Mouse (Mus musculus): ENCODE data around the gene Colq. TPM values are rescaled to one million over a fixed set of nuclear protein-coding genes. Genes with fewer than 3 reads are reported as not detected.

Gene Colq
- polyA plus RNA-seq, 1 experiment from 2014 or later, result 1.9 TPM

DNA sequence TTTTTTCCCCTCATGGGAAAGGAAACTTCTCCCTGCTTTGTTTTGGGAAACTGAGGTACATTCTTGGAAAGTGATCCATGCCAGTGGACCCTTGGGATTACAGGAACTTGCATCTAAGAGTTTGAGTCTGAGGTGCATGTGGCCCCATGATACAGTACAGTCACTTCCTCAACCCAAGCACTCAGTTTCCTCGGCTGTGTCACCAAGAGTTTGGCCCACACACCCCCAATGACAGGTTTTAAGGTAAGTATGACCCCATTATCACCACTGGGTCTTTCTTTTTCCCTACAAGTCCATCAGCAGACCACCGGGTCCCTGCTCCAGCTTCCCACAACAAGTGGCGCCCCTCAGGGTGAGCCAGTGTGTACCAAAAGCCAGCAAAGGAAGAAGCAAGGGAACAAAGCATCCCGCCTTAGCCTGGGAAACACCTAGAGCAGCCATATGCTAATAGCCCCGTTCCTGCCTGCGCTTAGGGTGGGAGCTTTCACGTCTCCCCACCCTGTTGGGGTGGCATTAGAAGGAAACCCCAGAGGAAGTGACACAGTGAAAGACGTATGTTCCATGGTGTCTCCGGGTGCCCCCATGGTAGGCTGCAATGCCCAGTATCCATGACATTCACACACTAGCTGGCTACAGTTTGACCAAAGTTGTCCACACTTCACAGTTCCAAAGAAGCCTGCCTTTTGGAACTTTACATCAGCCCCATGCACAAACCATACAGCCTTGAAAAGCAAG, 34.5 kb downstream of the Colq start:
- 84% methylated on average over 9 of the region's 9 CpGs for WGBS
- H3K9ac ChIP-seq, result no peak overlapping the region
- no peaks in the 10 kb centered on the region for H3K9me3 ChIP-seq
- H3K27me3 ChIP-seq, result 0 out of 2 replicates have a peak, but pooled peaks cover 2% of the 10 kb centered on the region
- H3K4me2 ChIP-seq, result no peak overlapping the region
- ATAC-seq (ENCODE audit: borderline replicate concordance, extremely low read depth, low FRiP score, low TSS enrichment), result no peak
- H3K4me3 ChIP-seq, result no peak overlapping the region
- peaks cover 18% of the 10 kb centered on the region for H3K4me1 ChIP-seq
- H3K27ac ChIP-seq, result no peak overlapping the region
- no peaks in the 10 kb centered on the region for H3K36me3 ChIP-seq

DNA sequence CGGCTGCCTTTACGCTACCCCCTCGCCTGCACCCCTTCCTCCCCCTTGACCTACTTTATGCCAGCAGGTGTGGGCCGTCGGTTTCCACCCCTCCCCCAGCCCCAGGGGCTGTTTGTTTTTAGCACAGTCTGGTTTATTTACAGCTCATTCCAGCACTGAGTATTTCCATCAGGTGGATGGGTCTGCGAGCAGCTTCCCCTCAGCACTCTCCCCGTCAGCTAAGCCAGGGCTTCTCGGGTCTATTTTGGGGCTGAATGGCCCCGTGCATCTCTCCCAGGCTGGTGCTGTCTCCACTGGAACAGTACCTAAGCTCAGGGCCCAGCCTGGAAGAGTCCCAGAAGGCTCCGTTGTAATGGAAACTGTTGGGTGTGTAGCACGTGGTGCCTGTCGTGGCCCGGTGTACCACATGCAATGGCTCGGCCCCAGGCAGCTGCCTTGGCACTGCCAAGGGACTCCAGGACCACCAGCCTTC, 35.1 kb downstream of the Colq start:
- no peak overlapping the region for H3K27ac ChIP-seq

DNA sequence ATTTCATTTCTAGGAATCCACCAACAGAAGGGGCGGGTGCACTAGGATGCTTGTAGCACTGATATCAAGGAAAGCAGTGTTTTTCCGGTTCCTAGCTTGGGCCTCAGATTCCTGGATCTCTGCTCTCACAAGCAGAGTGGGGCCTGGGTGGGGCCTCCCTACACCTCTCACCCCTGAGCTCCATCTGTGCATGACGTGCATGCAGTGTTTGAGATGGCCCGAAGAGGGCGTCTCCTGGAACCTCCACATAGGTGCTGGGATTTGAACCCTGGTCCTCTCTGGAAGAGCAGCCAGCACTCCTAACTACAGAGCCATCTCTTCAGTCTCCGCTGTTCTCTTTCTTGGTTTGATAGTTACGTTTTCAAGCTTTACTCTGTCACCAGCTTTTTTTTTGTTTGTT, 36.1 kb downstream of the Colq start:
- H3K9ac ChIP-seq, result no peak overlapping the region
- H3K4me1 ChIP-seq, result peaks cover 10% of the 10 kb centered on the region; the same call in 1 of the 2 replicates

More for the DNA sequence above, 35.1 kb downstream of the Colq start:
- ATAC-seq (ENCODE audit: borderline replicate concordance, extremely low read depth, low FRiP score, low TSS enrichment), result no peak
- Histone ChIP-seq H3K4me3 (no peak overlapping the region), H3K27me3 (0 out of 2 replicates have a peak, but pooled peaks cover 2% of the 10 kb centered on the region), H3K4me2 (no peak overlapping the region), H3K9me3 (no peaks in the 10 kb centered on the region), H3K4me1 (peaks cover 18% of the 10 kb centered on the region), H3K36me3 (no peaks in the 10 kb centered on the region), H3K9ac (no peak overlapping the region)
- WGBS, result 45% methylated on average over 14 of the region's 14 CpGs

DNA sequence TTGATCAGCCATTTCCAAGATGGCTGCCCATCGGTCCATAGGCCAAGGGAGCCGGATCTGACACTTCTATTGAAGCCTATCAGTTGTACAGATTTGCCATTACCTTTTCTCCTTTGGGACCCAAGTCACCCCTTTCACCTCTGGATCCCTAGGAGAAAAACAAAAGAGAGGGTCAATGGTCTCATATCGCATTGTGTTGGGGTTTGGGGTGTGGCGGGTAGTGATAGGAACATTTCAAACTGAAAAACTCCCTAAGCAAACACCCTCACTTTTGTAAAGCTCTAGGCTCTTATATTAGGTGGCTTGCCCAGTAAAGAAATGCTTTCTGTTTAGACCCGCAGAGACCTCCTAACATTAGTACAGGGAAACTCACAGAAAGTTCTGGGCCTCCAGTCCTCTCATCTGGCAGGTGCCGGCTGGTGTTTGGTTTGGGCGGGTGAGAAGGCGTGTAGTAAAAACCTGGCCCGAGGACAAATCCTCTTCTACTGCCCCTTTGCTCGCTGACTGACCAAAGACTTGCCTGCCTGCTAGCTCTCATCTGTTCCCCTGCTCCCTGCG, 47.2 kb downstream of the Colq start:
- H3K9me3 ChIP-seq, result no peaks in the 10 kb centered on the region
- H3K9ac ChIP-seq, result no peak overlapping the region
- no peak overlapping the region for H3K27ac ChIP-seq
- H3K4me3 ChIP-seq, result no peak overlapping the region
- no peaks in the 10 kb centered on the region for H3K27me3 ChIP-seq
- H3K4me2 ChIP-seq, result no peak overlapping the region
- ATAC-seq (ENCODE audit: borderline replicate concordance, extremely low read depth, low FRiP score, low TSS enrichment), result no peak
- WGBS, result 63% methylated on average over 11 of the region's 11 CpGs
- H3K4me1 ChIP-seq, result no peaks in the 10 kb centered on the region
- no peaks in the 10 kb centered on the region for H3K36me3 ChIP-seq

More for the DNA sequence above, 36.1 kb downstream of the Colq start:
- no peak for ATAC-seq (ENCODE audit: borderline replicate concordance, extremely low read depth, low FRiP score, low TSS enrichment)
- Histone ChIP-seq H3K4me3 (no peak overlapping the region), H3K27ac (no peak overlapping the region), H3K27me3 (0 out of 2 replicates have a peak, but pooled peaks cover 2% of the 10 kb centered on the region), H3K36me3 (no peaks in the 10 kb centered on the region), H3K4me2 (no peak overlapping the region), H3K9me3 (no peaks in the 10 kb centered on the region)
- 88% methylated on average over 7 of the region's 7 CpGs for WGBS

DNA sequence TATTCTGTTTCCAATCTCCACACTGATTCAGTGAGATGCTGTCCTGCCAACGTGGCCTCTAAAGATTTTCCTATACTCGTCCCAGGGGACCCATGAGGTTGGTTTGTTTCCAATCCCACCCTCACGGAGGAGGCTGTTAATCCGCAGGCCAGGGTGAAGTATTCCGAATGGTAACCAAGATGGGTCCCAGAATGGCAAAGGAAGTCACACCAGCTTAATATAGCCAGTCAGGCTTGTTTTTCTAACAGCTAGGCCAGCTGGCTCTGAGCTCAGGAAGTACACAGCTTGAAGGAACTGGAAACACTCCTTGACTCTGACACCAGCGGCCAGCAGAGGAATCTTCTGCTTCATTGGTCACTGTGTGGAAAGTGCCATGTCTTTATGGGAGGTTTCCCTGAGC, 53.8 kb downstream of the Colq start:
- ATAC-seq (ENCODE audit: borderline replicate concordance, extremely low read depth, low FRiP score, low TSS enrichment), result no peak
- Histone ChIP-seq H3K36me3 (no peaks in the 10 kb centered on the region), H3K9ac (no peak overlapping the region), H3K27me3 (no peaks in the 10 kb centered on the region), H3K9me3 (no peaks in the 10 kb centered on the region), H3K27ac (no peak overlapping the region), H3K4me2 (no peak overlapping the region), H3K4me1 (no peaks in the 10 kb centered on the region), H3K4me3 (no peak overlapping the region)
- WGBS, result 62% methylated on average over 6 of the region's 6 CpGs

DNA sequence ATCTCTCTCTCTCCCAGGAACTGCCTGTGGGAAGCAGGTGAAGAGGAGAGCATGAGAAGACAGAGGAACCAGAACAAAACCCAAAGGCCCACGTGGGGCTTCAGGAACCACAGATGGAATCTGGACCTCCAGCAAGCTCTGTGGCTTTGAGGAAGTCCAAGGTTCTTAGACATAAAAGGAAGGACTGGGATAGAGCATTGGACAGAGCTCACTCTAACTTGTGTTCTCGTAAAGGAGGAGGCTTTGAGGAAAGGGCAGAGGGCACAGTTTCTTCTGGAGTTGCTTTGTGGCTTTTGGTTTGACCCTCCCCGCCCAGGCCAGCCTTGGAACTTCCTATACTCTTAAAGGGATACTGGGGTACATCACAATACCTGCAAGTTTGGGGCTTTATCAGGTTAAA, 58.5 kb downstream of the Colq start:
- H3K9ac ChIP-seq, result no peak overlapping the region
- 69% methylated on average over 3 of the region's 3 CpGs for WGBS
- no peak overlapping the region for H3K4me3 ChIP-seq
- H3K27ac ChIP-seq, result no peak overlapping the region
- H3K4me1 ChIP-seq, result peaks cover 3% of the 10 kb centered on the region
- no peak overlapping the region for H3K4me2 ChIP-seq
- no peaks in the 10 kb centered on the region for H3K9me3 ChIP-seq
- ATAC-seq (ENCODE audit: borderline replicate concordance, extremely low read depth, low FRiP score, low TSS enrichment), result no peak
- no peaks in the 10 kb centered on the region for H3K27me3 ChIP-seq
- no peaks in the 10 kb centered on the region for H3K36me3 ChIP-seq

DNA sequence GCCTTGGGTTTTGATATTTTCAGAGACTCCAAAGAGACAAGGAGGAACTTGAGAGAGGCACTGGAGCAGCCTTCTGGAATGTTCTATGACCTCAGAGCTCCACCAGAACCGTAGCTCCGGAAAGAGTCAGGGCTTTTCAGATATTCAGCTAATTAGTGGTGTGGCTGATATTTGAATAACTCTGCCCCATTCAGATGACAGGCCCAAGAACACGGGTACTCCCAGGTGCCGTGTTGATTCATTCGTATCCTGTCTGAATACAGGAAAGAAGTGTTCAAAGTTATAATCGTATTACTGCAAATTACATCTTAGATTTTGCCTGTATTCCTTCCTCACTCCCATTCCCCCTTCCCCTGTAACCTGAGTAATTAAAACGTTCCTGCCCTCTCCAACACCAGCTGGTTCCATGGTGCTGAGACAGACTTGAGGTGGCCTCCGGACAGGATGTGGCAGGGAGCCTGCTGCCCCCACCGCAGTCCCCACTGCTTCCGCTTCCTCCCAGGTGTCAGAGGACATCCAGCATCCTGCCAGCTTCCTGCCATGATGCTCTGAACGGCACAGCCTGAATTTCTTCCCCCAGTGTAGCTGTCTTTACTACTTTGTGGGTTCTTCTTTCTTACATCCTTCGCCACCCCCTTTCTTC, 59.5 kb downstream of the Colq start:
- Histone ChIP-seq H3K4me1 (peaks cover 3% of the 10 kb centered on the region), H3K4me3 (no peak overlapping the region), H3K36me3 (no peaks in the 10 kb centered on the region), H3K27me3 (no peaks in the 10 kb centered on the region), H3K27ac (no peak overlapping the region), H3K9me3 (no peaks in the 10 kb centered on the region), H3K4me2 (no peak overlapping the region), H3K9ac (no peak overlapping the region)
- peak; percentile 39; the same call in 1 of the 2 replicates for ATAC-seq (ENCODE audit: borderline replicate concordance, extremely low read depth, low FRiP score, low TSS enrichment)
- 29% methylated on average over 12 of the region's 12 CpGs for WGBS

DNA sequence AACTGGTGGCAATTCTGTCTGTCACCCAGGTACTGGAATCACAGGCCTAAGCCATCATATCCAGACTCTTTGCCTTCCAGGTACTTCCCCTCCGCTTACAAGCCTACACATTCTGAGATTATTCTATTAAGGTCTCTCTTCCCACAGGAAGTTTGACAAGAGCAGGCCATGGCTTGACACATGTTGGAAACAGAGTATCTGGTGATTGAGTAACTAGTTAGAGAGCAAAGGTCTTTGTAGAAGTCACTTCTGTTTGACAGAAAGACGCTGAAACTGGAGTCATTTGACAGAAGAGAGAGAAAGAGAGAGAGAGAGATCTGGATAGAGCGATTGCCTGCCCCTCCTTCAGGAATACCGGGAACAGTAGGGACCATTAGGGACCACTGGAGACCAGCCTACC, 60.3 kb downstream of the Colq start:
- Histone ChIP-seq H3K4me2 (no peak overlapping the region), H3K27me3 (no peaks in the 10 kb centered on the region), H3K9me3 (no peaks in the 10 kb centered on the region), H3K4me3 (no peak overlapping the region), H3K4me1 (peaks cover 3% of the 10 kb centered on the region), H3K27ac (no peak overlapping the region), H3K9ac (no peak overlapping the region), H3K36me3 (no peaks in the 10 kb centered on the region)
- ATAC-seq (ENCODE audit: borderline replicate concordance, extremely low read depth, low FRiP score, low TSS enrichment), result no peak
- 71% methylated on average over 4 of the region's 4 CpGs for WGBS

DNA sequence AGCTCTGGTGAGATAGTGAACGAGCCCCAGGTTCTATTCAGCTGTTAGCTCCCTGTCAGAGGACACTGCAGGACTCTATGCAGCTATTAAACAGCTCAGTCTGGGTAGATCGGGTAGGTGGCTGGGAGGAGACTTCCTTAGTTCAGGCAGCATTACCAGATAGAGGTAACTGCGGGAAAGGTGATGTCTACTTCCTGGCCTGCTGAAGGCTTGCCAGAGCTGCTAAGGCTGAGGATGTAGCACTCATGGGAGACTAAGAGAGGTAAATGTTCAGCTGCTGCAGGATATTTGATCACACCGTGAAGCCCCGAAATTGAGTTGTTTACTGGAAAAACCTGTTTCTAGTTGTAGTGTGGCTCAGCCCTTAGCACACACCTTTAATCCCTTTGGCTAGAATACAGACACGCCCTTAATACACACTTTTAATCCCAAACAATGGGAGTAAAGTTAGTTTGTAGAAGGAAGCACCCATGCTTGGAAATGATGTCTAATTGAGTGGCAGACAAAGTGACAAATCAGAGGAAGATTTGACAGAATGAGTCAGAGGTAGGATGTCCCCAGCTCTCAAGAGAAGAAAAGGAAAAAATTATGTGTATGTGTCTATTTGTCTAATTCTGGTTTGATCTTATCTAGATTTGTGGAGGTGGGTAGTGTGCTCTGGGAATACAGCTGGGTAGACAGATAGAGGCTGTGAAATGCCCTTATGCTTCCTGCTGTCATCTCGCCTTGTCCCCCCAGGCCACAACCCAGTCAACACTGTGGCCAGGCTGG, 65.9 kb downstream of the Colq start:
- Histone ChIP-seq H3K4me2 (no peak overlapping the region), H3K36me3 (no peaks in the 10 kb centered on the region), H3K27me3 (no peaks in the 10 kb centered on the region), H3K4me3 (no peak overlapping the region), H3K27ac (no peak overlapping the region), H3K9me3 (no peaks in the 10 kb centered on the region), H3K4me1 (0 out of 2 replicates have a peak, but pooled peaks cover 4% of the 10 kb centered on the region), H3K9ac (no peak overlapping the region)
- 66% methylated on average over 7 of the region's 7 CpGs for WGBS
- no peak for ATAC-seq (ENCODE audit: borderline replicate concordance, extremely low read depth, low FRiP score, low TSS enrichment)

DNA sequence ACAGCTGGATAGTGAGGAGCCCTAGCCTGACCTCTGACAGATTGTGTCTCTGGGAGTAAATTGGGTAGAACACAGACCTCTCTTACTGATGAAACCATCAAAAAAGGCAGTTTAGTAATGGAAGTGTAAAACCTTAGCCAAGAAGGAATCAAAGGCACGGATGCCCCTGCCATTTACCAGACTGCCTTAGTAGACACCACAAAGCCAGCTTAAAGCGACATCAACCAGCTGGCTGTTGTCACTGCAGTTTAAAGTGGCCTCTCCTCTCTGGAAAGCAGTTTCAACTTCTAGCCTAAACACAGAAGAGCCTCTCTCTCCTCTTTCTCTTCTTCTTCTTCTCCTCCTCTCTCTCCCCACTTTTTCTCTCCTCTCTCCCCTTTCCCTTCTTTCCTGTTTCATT, 69.8 kb downstream of the Colq start:
- H3K36me3 ChIP-seq, result no peaks in the 10 kb centered on the region
- H3K4me2 ChIP-seq, result no peak overlapping the region
- no peaks in the 10 kb centered on the region for H3K9me3 ChIP-seq
- 45% methylated on average over 2 of the region's 2 CpGs for WGBS
- H3K27ac ChIP-seq, result no peak overlapping the region
- no peaks in the 10 kb centered on the region for H3K27me3 ChIP-seq
- no peak overlapping the region for H3K9ac ChIP-seq
- H3K4me3 ChIP-seq, result no peak overlapping the region
- H3K4me1 ChIP-seq, result peaks cover 11% of the 10 kb centered on the region
- no peak for ATAC-seq (ENCODE audit: borderline replicate concordance, extremely low read depth, low FRiP score, low TSS enrichment)

DNA sequence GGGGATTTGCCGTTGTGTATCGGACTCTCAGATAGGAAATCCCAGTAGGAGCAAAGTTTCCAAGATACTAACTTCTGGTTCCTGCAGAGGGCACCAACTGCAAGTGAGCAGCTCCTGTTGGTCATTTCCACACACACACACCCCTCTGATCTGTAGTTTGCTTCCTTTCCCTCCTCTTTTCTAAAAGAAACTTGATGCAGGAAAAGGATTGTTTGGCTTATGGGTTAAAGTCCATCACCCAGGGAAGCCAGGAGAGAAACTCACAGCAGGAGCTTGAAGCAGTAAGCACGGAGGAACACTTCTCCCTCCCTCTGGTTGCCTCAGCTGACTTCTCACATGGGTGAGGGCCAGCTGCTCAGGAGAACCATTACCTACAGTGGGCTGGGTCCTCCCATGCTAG, 72.0 kb downstream of the Colq start:
- WGBS, result 25% methylated on average over 3 of the region's 3 CpGs
- no peak overlapping the region for H3K4me3 ChIP-seq
- H3K27ac ChIP-seq, result no peak overlapping the region
- H3K9me3 ChIP-seq, result no peaks in the 10 kb centered on the region
- no peaks in the 10 kb centered on the region for H3K27me3 ChIP-seq
- no peaks in the 10 kb centered on the region for H3K36me3 ChIP-seq
- no peak overlapping the region for H3K9ac ChIP-seq
- ATAC-seq (ENCODE audit: borderline replicate concordance, extremely low read depth, low FRiP score, low TSS enrichment), result no peak
- no peak overlapping the region for H3K4me2 ChIP-seq
- H3K4me1 ChIP-seq, result peaks cover 11% of the 10 kb centered on the region

All from lung, embryonic 15.5 days (tissue).